In genomic region chr13:94938418-94938817, GRCm38 (mm10) we compare ENCODE assay signal across 31 mouse cellular contexts.
"Had no signal": no experiment of that assay in that cellular context is flagged by ENCODE, and none has a peak within 500 bp of the region (broad histone marks: within the 10 kb centered on the region; RNA-seq: fewer than 3 reads in every experiment).

No protein-coding gene starts in this region.

- H3K9me3 ChIP-seq: limb, embryonic 10.5 days; limb, embryonic 12.5 days; limb, embryonic 13.5 days; limb, embryonic 15.5 days; liver, embryonic 12.5 days; liver, embryonic 13.5 days; liver, embryonic 15.5 days; lung, embryonic 15.5 days; megakaryocyte, embryonic 14.5 days; midbrain, embryonic 12.5 days; midbrain, embryonic 13.5 days; midbrain, embryonic 15.5 days; neural tube, embryonic 12.5 days had no signal

- H3K27ac ChIP-seq: limb, embryonic 10.5 days; limb, embryonic 12.5 days; limb, embryonic 13.5 days; limb, embryonic 15.5 days; liver, embryonic 12.5 days; liver, embryonic 13.5 days; liver, embryonic 14.5 days; liver, embryonic 15.5 days; lung, embryonic 15.5 days; macrophage; midbrain, embryonic 12.5 days; midbrain, embryonic 13.5 days; midbrain, embryonic 15.5 days; neural tube, embryonic 12.5 days had no signal

- H3K4me1 ChIP-seq: limb, embryonic 10.5 days; limb, embryonic 12.5 days; limb, embryonic 13.5 days; limb, embryonic 15.5 days; liver, embryonic 12.5 days; liver, embryonic 13.5 days; liver, embryonic 15.5 days; lung, embryonic 15.5 days; midbrain, embryonic 12.5 days; midbrain, embryonic 13.5 days; midbrain, embryonic 15.5 days; neural tube, embryonic 12.5 days had no signal

- H3K27me3 ChIP-seq: limb, embryonic 15.5 days; lung, embryonic 15.5 days had no signal

- H3K4me3 ChIP-seq: limb, embryonic 10.5 days; limb, embryonic 12.5 days; limb, embryonic 13.5 days; limb, embryonic 15.5 days; liver, embryonic 12.5 days; liver, embryonic 13.5 days; liver, embryonic 15.5 days; lung, embryonic 15.5 days; megakaryocyte, embryonic 14.5 days; midbrain, embryonic 12.5 days; midbrain, embryonic 13.5 days; midbrain, embryonic 15.5 days; myocyte; neural tube, embryonic 12.5 days had no signal

- DNase-seq: left cerebral cortex, postnatal 4 days; liver; liver, embryonic 13.5 days; liver, postnatal 0 days; lung, adult 18-20 months; lung, adult 2 months; lung, embryonic 14.5 days; lung, postnatal 10 days; lung, postnatal 14 days; lung, postnatal 36 days; lung, postnatal 4 days; midbrain, embryonic 14.5 days had no signal

- H3K36me3 ChIP-seq: limb, embryonic 10.5 days; limb, embryonic 12.5 days; limb, embryonic 13.5 days; limb, embryonic 15.5 days; liver, embryonic 12.5 days; liver, embryonic 13.5 days; liver, embryonic 15.5 days; lung, embryonic 15.5 days; midbrain, embryonic 12.5 days; midbrain, embryonic 13.5 days; midbrain, embryonic 15.5 days; neural tube, embryonic 12.5 days had no signal

- H3K4me2 ChIP-seq: limb, embryonic 12.5 days; limb, embryonic 13.5 days; limb, embryonic 15.5 days; liver, embryonic 11.5 days; liver, embryonic 12.5 days; liver, embryonic 13.5 days; liver, embryonic 15.5 days; lung, embryonic 14.5 days; lung, embryonic 15.5 days; midbrain, embryonic 11.5 days; midbrain, embryonic 12.5 days; midbrain, embryonic 13.5 days; midbrain, embryonic 15.5 days; neural tube, embryonic 12.5 days had no signal

- ATAC-seq: liver, embryonic 12.5 days; liver, postnatal 0 days; lung, postnatal 0 days; midbrain, embryonic 13.5 days; midbrain, embryonic 15.5 days; midbrain, embryonic 16.5 days had no signal

- H3K9ac ChIP-seq: limb, embryonic 12.5 days; limb, embryonic 13.5 days; limb, embryonic 15.5 days; liver, embryonic 12.5 days; liver, embryonic 13.5 days; liver, embryonic 14.5 days; liver, embryonic 15.5 days; liver, postnatal 0 days; lung, embryonic 14.5 days; lung, embryonic 15.5 days; midbrain, embryonic 12.5 days; midbrain, embryonic 13.5 days; midbrain, embryonic 15.5 days; neural tube, embryonic 12.5 days had no signal
